Comparison of ENCODE assay signal across 22 mouse cellular contexts in the genomic region with DNA sequence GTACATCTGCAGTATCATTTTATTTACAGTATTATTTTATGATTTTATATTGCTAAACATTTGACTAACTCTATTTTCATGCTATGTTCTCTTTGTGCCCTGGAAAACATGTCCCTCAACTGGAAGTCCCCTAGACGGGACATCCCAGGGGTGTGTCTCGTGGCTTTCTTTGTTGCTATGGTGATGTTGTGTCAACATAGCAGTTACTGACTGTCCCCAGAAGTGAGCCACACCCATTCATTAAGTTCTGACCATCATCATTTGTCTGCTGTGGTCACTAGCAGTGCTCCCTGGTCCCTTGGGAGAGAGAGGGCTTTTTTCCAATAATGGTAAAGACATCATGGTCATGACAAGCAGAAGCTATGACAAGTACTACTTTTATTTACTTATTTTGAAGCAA.
A peak's percentile ranks its signal among the peaks of the same experiment; 100 is the strongest.
DNase-seq lines count a peak whose midpoint lies in the region; ATAC-seq and TF ChIP-seq lines count a peak whose summit lies in the region.
"Had no signal": no experiment of that assay in that cellular context is flagged by ENCODE, and none has a peak within 500 bp of the region (broad histone marks: within the 10 kb centered on the region; RNA-seq: fewer than 3 reads in every experiment).

No protein-coding gene starts in this region.

- H3K4me2 ChIP-seq in heart, embryonic 12.5 days: no peak overlapping the region
- no peak overlapping the region for H3K4me2 ChIP-seq in lung, postnatal 0 days (replicated peaks; ENCODE audit: low read depth, low read length)
- H3K4me2 ChIP-seq: embryonic facial prominence, embryonic 12.5 days; embryonic facial prominence, embryonic 15.5 days; forebrain, embryonic 15.5 days; heart, embryonic 13.5 days; hindbrain, embryonic 12.5 days; hindbrain, embryonic 15.5 days had no signal

- no peaks in the 10 kb centered on the region for H3K9me3 ChIP-seq in heart, embryonic 12.5 days (replicated peaks)
- H3K9me3 ChIP-seq in lung, postnatal 0 days (ENCODE audit: low read length): no peaks in the 10 kb centered on the region
- H3K9me3 ChIP-seq: embryonic facial prominence, embryonic 12.5 days; embryonic facial prominence, embryonic 15.5 days; forebrain, embryonic 15.5 days; heart, embryonic 13.5 days; hindbrain, embryonic 12.5 days; hindbrain, embryonic 15.5 days had no signal

- H3K4me3 ChIP-seq in heart, embryonic 12.5 days: no peak overlapping the region
- no peak overlapping the region for H3K4me3 ChIP-seq in lung, postnatal 0 days (ENCODE audit: low read depth, low read length)
- H3K4me3 ChIP-seq: embryonic facial prominence, embryonic 12.5 days; embryonic facial prominence, embryonic 15.5 days; forebrain, embryonic 15.5 days; heart, embryonic 13.5 days; hindbrain, embryonic 12.5 days; hindbrain, embryonic 15.5 days had no signal

- H3K36me3 ChIP-seq in heart, embryonic 12.5 days: peaks cover 19% of the 10 kb centered on the region
- no peaks in the 10 kb centered on the region for H3K36me3 ChIP-seq in lung, postnatal 0 days (ENCODE audit: insufficient read depth, low read length)
- H3K36me3 ChIP-seq: embryonic facial prominence, embryonic 15.5 days; forebrain, embryonic 15.5 days; hindbrain, embryonic 12.5 days; hindbrain, embryonic 15.5 days had no signal

- TF ChIP-seq CTCF in lung, postnatal 0 days (IDR thresholded peaks at IDR 0.05): no peak

- no peak for TF ChIP-seq EP300 in lung, postnatal 0 days (IDR thresholded peaks at IDR 0.05)

- no peak overlapping the region for H3K27ac ChIP-seq in heart, embryonic 12.5 days (ENCODE audit: poor library complexity, severe bottlenecking)
- H3K27ac ChIP-seq in lung, postnatal 0 days (ENCODE audit: low read length): no peak overlapping the region
- H3K27ac ChIP-seq: embryonic facial prominence, embryonic 12.5 days; embryonic facial prominence, embryonic 15.5 days; forebrain, embryonic 15.5 days; heart, embryonic 13.5 days; hindbrain, embryonic 12.5 days; hindbrain, embryonic 15.5 days had no signal

- peak; percentile 91 for DNase-seq in heart, adult 11 months
- no peak for DNase-seq in lung, postnatal 0 days (ENCODE audit: low spot score)
- DNase-seq in lung, postnatal 10 days: no peak
- DNase-seq in 3134 (ENCODE audit: extremely low read depth, insufficient read length, low spot score): peak; percentile 29
- no peak for DNase-seq in kidney, postnatal 10 days
- DNase-seq in urinary bladder, adult 2 months (ENCODE audit: low spot score): no peak
- DNase-seq: adrenal gland, adult 2 months; adrenal gland, postnatal 14 days; cerebellum, adult 11 months; cerebellum, adult 2 months; cerebellum, adult 9-11 months; cerebellum, postnatal 25 days; gastrocnemius, postnatal 25 days; heart, postnatal 14 days had no signal

- no peak for ATAC-seq in heart, embryonic 12.5 days (ENCODE audit: insufficient number of reproducible peaks, low FRiP score)
- ATAC-seq in lung, postnatal 0 days: peak; percentile 40; the same call in 1 of the 2 replicates
- ATAC-seq in megakaryocyte, adult 5-6 weeks (ENCODE audit: poor library complexity, severe bottlenecking): peak; percentile 40
- ATAC-seq: forebrain, embryonic 15.5 days had no signal

- 73% methylated on average over 2 of the region's 2 CpGs for WGBS in heart, embryonic 12.5 days
- WGBS in lung, postnatal 0 days: 67% methylated on average over 2 of the region's 2 CpGs

- H3K9ac ChIP-seq in heart, embryonic 12.5 days: no peak overlapping the region
- no peak overlapping the region for H3K9ac ChIP-seq in lung, postnatal 0 days (replicated peaks; ENCODE audit: low read depth)
- H3K9ac ChIP-seq: embryonic facial prominence, embryonic 12.5 days; embryonic facial prominence, embryonic 15.5 days; forebrain, embryonic 15.5 days; heart, embryonic 13.5 days; hindbrain, embryonic 12.5 days; hindbrain, embryonic 15.5 days had no signal

- peaks cover 25% of the 10 kb centered on the region for H3K4me1 ChIP-seq in heart, embryonic 12.5 days (replicated peaks)
- H3K4me1 ChIP-seq in lung, postnatal 0 days (ENCODE audit: insufficient read depth, low read depth, low read length): no peaks in the 10 kb centered on the region
- H3K4me1 ChIP-seq: forebrain, embryonic 15.5 days; hindbrain, embryonic 12.5 days; hindbrain, embryonic 15.5 days had no signal

- H3K27me3 ChIP-seq in heart, embryonic 12.5 days (replicated peaks): no peaks in the 10 kb centered on the region
- no peaks in the 10 kb centered on the region for H3K27me3 ChIP-seq in lung, postnatal 0 days (replicated peaks; ENCODE audit: insufficient read depth, low read length)
- H3K27me3 ChIP-seq: embryonic facial prominence, embryonic 12.5 days; embryonic facial prominence, embryonic 15.5 days; forebrain, embryonic 15.5 days; heart, embryonic 13.5 days; hindbrain, embryonic 12.5 days; hindbrain, embryonic 15.5 days had no signal

Comparison
In these comparisons a context has a peak if more than half of its experiments do, and no peak if none do; other contexts are left out.
1. DNase-seq: peak in heart, adult 11 months (single experiment) and 3134 (single experiment); none in lung, postnatal 0 days (single experiment), lung, postnatal 10 days (single experiment), kidney, postnatal 10 days (single experiment) and urinary bladder, adult 2 months (single experiment).